Mouse (Mus musculus) monocyte, adult 2 months (primary cell): ENCODE measurements around the gene Tango6.
"Not testable (repeated sequence)": the region's sequence is repeated elsewhere in the genome, so short reads cannot be mapped to it uniquely, and the experiment has no call there.

Source experiments
- DNase-seq, 2 experiments: peaks; one replicate each; pipeline ENCODE4 v3.0.0; 2022; ENCODE audit warnings: low spot score in 2 of 2, low read depth in 1 of 2

Gene Tango6

DNA sequence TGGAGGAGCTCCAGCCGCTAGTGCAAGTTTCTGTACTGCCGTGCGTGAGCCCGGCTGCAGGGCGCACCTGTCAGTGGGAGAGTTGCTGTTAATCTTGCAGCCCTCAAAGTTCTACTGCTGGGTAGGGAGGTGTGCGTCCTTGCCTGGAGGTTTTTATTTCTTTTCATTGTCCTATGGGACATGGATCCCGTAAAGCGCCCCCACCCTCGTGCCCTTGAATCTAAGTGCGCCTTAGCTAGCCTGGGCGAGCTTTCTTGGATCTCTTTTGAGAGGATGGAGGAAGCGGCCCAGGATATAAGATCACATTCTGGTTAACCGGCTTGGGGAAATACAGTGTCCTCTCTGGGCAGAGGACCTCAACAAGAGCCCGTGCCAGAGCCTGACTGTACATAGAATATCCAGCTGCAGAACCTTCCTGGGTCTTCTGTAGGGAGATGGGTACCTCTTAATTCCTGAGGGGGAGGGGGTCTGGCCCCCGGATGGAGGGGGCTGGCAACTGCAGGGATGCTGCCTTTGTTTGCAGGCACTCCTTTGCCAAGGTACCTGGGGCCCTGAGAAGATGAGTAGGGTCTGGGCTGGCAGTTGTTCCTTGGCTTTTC is 188.6 kb downstream of the Tango6 start:
- no peak for DNase-seq

DNA sequence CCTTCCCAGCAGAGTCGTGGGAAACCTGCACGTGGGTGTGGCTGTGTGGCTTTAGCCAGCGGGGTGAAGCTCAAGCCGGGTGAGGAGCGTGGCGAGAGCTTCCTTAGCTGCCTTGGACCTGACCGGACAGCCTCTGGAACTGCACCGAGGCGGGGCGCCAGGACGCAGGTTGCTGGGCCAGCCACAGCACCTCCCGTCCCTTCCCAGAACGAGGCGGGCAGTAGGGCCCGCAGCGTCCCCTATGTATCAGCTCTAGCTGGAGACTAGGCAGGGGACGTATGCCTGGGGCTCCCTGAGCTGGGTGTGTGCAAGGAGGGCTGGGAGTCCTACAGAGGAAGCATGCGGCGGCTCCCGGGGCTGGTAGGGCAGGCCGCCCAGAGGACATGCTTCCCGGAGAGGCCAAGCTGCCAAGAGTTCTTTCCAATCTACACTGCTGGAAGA is 189.1 kb downstream of the Tango6 start:
- DNase-seq, result no peak

DNA sequence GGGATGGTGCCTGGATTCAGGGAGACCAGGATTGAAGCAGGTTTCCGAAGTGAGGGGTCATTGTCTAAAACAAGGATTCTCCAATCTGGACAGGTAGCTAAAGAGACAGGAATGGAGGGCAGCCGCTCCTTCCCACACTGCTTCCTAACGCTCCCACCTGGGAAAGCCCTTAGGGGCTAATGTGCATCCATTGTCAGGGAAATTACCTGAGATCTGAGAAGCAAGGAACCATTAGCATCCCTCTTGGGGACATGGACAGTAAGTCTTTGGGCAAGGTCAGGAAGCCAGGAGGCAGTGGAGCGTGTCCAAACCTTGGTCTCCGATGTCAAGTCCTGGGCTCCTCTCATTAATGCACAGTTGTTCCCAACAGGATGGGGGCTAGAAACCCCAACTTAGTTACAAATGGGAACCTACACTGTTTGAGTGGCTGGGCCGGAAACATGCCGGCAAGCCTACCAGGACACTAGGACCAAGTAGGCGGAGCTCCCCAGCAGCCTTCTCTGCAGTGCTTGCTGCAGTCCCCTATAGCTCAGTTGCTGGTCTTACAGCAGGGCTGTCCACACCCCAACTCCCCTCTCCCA is 189.7 kb downstream of the Tango6 start:
- DNase-seq, result no peak

DNA sequence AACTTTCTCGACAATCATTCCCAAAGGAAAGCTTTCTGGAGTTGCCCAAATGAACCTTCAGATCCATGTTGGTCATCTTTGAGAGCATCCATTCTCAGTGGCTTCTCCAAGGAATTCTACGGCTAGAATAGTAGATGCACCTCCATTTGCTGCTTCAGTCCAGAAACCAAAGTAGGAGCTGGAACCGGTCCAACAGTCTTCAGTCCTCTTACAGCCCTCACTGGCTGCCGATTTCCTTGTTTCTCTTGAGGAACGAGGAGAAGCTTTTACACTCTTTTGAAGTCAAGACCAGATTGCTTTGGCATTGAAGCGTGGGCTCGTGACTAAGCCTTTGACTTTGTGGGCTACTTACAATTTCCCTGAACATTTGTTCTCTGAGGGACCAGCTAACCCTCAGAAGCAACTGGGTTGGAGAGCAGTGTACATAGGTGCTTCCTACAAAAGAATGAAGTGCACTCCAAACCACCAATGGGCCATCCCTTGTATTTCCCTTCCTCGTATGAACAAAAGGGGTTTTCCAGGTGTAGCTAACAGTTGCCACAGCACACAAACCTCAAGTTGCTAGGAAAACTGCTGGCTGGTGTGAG is 197.3 kb downstream of the Tango6 start:
- no peak for DNase-seq

DNA sequence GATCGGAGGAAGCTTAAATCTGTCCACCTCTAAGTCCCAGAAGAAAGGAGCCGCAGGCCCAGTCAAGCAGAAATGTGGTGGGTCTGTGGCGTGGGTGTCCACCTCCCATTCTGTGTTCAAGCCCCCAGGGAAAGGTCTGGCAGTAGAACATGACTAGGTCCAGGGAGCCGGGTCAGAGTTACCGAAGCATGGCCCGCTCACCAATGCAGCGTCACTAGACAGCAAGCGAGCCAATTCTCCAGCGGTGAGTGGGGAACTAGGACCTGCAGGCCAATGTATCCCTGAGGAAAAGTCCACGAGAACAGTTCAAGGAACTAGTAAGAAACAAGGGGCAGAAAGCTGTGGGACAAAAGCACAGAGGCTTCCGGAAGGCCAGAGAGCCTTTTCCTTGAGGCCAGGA is 201.2 kb downstream of the Tango6 start:
- not testable (repeated sequence) for DNase-seq

DNA sequence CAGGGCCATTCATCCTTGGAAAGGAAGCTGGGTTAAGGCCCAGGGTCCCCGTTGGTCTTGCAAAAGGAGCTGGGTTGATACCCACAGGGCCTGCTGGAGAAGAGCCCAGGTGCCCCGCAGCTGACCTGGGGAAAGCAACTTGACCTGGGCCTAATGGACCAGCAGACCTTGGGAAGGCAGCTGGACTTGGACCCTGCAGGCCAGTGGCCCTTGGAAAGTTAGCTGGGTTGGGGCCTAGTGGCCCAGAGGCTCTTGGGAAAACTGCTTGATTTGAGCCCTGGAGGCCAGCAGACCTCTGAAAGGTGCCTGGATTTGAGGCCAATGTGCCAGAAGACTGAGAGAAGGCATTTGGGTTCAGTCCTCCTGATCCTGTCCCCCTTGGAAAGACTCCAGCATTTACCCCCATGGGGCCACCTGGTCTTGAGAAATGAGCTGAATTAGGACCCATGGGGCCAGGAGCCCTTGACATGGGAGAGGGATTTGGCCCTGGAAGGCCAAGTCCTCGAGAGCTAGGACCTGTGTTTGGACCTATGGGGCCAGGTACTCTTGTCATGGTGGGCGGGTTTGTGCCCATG is 202.0 kb downstream of the Tango6 start:
- DNase-seq, result not testable (repeated sequence)

DNA sequence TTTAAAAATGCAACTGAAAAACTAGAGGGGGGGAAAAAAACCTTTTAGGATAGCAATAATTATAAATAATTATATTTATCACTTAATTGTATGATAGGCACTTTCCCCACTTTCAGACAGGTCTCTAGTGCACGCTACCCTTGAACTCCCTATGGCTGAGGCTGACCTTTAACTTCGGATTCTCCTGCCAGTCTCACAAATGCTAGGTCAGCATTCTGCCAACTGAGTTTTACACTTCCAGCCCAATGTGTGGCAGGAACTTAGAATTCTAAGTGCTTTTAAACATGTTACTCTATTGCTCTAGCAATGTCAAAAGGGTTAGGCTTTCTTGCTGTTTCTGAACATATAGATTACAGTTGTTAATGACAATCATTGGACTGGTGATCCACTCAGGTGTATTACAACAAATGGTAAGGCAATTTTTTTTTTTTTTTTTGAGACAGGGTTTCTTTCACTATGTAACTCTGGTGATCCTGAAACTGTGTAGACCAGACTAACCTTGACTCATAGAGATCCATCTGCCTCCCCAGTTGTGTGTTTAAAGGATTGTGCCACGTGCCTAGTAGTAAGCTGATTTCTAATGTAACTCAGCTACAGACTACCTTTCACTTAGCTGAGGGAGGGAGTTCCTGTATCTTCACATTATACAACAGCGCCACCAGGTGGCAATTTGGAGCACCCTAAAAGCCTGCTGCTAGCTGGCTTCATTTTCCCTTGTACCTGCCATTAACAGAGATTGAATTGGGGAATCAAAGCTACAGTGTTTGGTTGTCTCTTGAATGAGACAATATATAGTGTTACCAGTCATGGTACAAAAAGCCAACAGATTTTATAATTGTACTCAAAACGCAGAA is 204.7 kb downstream of the Tango6 start:
- DNase-seq, result peak in 1 of 2 experiments; percentile 45

DNA sequence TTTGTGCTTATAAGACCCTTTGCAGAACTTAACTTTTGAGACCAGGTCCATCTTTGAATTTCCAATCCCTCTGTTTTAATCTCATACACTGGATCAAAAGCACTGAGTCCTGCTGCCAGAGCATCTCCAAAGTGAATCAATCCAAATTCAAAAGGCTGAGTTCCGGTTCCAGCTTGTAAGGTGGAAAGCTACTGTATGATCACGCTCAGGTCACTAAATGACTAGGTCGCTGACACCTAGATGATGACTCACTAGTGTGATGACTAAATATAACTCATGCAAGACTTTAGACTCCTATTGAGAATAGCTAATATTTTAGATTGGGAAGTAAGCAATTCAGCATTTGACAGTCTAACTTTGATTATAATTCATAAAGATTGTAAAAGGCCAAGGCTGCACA is 205.9 kb downstream of the Tango6 start:
- no peak for DNase-seq

DNA sequence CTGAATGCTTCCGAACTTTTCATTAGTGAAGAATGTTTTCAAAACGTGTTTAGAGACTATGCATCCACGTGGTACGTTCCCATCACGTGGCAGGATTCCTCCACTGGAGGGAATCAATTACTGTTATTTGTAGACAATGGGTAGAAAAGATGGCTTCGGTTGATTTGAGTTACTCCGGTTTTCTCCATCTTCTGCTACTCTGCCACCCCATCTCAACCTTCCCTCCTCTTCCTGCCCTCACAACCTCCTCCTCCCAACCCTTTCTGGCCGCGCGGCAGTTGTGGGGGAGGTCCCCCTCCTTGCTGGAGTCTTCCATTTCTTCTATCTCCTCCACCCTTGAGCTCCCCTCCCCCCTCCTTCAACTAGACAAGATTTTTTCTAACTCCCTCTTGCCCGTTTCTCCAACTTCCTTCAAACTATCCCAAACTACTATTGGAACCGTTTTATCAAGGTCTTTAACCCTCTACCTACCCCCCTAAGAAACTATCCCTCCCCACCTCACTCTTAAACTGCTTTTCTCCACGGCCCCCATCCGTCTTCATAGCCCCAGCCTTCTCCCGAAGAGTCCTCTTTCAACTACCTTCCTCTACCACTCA is 209.4 kb downstream of the Tango6 start:
- DNase-seq, result no peak

DNA sequence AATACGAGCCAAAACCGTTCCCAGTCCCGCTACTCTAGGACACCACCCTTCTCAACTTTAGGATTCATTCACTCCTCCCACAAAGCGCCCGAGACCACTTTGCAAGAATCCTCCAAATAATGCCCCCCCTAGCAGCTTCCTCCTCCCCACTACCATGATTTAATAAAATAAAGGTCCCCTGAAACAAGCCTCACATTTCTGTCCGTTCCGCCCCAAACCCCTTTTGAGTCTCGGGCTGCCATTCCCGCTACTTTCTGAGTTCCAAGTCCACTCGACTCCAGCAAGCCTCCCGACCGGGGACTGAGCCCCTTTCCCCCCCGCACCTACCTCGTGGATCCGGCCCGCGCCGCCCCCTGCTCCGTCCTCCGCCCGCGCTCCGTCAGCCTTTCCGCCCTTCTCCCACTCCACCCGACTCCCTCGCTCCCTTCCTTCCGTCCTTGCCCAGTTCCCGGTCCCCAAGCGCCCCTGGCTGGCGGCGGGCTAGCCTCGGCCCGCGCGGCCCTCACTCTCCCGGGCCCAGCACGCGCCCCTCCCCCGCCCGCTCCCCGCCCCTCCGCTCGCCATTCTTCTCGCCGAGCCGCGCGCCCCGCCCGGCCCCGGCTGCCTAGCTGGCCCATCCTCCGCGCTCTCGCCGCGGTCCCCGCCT is 210.1 kb downstream of the Tango6 start:
- no peak for DNase-seq

DNA sequence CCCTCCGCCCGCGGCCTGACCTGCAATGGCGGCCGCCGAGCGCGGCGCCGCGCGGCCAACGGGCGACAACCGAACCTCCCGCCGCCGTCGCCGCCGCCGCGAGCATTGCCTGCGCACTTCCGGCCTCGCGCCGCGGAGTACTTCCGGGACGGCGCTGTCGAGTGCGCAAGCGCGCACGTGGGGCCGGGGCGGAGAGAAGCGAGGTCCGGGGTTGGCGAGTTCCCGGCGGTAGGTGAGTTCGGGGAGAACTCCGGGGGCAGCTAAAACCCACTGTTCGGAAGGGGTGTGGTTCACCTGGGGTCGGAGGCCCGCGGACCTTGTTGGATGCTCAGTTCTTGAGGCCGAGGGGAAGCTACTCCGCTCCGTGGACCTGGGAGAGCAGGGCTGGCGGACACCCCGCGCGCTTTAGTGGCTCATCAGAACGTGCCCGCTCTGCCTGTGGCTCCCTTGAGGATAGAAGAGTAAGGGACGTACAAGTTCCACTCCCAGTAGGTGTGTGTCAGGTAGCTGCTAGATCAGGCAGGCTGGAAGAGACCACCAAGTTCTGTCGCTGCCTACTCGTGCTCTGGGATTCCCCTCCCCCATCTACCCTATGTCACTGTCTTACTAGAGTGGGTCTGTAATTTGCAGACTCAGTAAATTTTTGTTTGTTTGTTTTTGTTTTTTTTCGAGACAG is 210.8 kb downstream of the Tango6 start, which contains the start of gene Utp4:
Gene Utp4, plus strand, starts transcription at position 156 of the 676 bp plus-strand sequence.
- DNase-seq, result peak; percentile 34 to 76

DNA sequence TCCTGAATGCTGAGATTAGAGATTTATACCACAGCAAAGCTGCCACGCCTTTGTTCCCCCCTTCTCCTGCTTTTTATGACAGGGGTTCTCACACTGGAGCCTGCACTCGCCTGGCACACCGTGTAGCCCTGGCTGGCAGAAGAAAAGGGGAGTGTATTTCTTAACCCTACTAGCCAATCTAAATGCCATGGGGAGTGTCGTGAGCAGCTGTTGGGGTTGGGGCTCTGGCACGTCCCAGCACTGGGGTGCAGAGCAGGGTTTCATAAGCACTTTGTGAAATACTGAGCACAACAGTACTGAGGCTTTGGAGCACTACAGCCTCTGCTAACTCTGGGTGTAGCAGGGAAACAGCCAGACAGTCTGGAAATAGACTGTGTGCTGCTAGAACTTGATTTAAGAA is 216.6 kb downstream of the Tango6 start:
- DNase-seq, result no peak
